Mouse (Mus musculus): Measurements from ENCODE around the gene Syt1.

Syt1 gene

GRCm38 (mm10) chr10:108525506-108525905, 485.3 kb downstream of the Syt1 start:
- DNase-seq (ENCODE audit: low read depth, low spot score) = no peak

GRCm38 (mm10) chr10:108524306-108525029, 486.3 kb downstream of the Syt1 start:
- no peak for DNase-seq (ENCODE audit: low read depth, low spot score)

DNA sequence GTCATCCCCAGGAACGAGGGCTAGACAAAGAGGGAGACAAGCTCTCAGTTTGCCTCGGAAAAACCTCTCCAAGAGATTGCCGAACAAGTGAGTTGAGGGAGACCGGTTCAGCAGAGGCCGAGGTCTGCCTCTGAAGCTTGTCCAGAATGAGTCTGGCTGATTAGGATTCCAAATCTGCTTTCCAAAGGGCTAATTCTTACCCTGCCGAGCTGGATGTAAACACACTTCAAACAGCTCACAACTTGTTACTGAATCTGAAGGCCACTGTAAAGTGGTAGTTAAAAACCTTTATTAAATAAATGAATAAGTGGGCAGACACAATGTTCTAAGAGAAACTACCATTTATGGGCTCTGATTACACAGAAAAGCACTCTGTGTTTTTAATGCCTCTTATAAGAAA, 491.6 kb downstream of the Syt1 start:
- DNase-seq (ENCODE audit: low read depth, low spot score) = no peak

GRCm38 (mm10) chr10:108517076-108517475, 493.7 kb downstream of the Syt1 start:
- DNase-seq (ENCODE audit: low read depth, low spot score) = no peak

DNA sequence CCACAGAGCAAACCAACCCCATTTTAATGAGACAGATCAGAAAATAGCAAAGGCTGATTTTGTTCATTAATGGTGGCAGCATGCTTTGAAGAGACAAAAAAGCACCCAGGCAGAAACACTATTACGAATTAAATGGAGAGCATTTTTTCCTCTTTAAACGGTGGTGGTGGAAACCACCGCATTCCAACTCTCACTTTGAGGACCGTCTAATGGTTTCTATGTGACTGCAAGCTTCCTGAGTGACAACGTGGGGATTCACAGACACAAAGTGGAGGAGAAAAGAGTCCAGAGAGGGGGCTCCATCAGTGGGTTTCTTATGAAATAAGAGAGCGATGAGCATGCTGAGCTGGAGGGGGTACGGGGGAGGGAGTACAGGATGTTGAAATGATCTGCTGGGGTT, 496.1 kb downstream of the Syt1 start:
- DNase-seq (ENCODE audit: low read depth, low spot score) = no peak

DNA sequence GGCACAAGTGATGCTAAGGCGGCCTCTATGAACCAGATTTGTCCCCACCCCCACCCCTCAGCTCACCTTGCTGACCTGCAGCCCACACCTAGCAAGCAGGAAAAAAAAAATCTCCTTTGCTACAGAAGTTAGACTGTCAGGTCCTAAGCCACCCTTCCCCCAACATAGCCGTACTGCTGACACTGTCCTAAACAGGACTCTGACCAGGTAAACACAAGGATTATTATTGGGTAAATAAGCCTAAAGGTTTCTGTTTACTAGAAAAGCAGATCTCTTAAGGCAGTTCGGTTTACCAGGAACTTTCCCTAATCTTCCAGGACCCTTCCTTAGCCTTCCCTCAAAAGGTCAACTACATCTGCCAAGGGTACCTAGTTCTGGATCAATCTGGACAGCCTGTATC, 501.2 kb downstream of the Syt1 start:
- DNase-seq (ENCODE audit: low read depth, low spot score) = no peak

- no peak for DNase-seq (ENCODE audit: low read depth, low spot score)
Measured at GRCm38 (mm10) chr10:108506917-108507316, 503.9 kb downstream of the Syt1 start.

GRCm38 (mm10) chr10:108504925-108505324, 505.9 kb downstream of the Syt1 start:
- DNase-seq (ENCODE audit: low read depth, low spot score) = no peak

DNA sequence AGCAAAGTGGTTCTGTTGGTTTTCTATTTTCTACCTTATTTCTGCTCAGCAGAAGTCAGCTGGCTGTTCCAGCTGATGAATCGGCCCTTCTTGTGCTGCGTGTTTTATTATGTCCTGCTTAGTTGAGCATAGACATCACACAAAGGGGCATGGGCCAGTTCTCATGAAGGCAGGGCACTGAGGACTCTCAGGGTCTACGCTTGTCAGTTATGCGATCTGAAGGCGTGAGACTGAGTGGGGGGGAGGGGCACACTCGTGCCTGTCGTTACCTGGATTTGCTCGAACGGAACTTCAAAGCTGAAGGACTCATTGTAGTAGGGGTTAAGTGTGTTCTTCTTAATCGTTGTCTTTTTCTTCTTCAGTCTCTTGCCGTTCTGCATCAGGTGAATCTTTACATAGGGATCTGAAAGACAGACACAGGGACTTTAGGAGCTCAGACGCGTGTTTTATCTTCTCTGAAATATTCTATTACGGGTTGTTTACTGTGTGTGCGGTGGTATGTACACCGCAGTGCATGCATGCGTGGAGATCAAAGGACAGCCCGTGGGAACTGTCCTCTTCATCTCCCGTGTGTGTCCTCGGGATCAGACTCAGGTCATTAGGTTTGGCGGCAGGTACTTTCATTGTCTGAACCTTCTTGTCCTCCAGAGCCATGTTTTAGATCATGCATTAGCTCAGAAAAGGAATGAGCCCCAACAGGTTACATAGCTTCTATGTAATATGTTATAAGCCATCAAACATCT, 506.5 kb downstream of the Syt1 start:
- DNase-seq (ENCODE audit: low read depth, low spot score) = no peak

GRCm38 (mm10) chr10:108490231-108490630, 520.6 kb downstream of the Syt1 start:
- no peak for DNase-seq (ENCODE audit: low read depth, low spot score)

DNA sequence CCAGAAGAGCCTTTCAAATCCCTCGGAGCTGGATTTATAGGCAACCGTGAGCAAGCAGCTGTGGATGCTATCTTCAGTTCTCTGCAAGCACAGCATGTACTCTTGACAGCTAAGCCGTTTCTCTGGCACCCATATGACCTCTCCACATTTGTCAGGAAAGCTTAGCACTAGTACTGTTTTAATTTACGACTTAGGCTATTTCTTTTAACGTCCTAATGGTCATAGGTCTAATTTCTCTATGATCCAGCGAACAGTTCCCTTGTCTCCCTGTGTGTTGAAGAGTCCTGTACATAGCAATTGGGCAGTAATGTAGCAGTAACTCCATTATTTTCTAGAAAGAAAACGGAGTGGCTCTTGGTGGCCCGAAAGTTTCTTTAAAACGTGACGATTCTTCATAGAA, 526.8 kb downstream of the Syt1 start:
- DNase-seq (ENCODE audit: low read depth, low spot score) = peak; percentile 78

DNA sequence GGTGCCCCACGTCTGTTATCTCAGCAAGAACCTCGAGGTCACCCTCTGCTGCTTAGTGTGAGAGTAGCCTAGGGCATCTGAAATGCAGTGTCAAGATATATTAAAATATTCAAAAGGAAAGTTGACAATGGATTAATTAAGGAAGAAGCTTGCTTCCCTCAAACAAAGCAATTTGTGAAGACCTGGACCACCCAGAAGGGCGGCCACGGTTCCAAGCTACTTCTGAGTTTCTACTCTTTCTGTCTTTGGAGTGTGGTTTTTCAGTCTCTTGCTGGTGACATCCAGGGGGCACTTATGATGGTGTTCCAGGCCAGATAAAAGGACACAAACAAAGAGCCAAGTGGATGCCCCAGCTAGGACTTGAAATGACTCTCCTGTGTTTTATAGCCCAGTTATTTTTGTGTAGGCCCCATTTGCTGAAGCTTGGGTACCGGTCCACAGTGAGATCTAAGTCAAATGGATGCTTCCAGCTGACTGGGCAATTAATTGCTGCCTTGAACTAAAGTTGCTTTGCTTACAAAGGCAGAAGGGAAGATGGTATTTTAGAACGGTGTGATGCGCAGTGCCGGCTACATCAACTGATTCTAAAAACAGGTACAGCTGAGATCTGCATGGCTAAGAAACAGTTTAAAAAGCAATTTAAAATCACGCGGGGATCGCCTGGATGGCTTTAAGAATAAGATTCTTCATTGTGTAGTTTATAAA, 530.5 kb downstream of the Syt1 start:
- DNase-seq (ENCODE audit: low read depth, low spot score) = no peak

DNA sequence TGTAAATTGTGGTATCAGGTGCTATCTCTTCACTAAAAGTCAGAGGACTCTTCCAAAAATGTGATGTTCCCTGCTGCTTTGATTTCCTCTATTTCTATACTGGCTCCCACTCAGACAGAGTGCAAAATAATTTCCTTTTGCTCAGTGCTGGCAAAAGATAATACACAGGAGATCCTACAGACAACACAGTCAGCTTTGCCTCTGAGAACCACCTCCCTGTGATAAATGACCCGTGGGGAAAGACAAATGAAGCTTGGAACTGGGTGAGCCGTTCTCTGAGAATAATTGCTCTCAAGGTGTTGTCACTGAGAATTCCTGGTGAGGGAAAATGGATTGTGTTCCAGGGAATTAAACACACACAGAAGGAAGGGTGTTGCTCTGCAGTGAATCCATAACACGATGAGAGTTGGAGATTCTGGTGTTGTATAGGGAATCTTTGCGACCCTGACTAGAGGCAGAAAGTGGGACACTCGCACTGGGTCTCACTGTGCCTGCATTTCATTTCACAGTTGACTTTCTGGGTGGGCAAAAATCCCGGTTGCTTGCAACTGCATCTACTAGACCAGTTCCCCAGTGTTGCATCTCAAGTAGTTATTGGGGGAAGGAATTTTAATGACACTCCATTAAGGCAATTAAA, 540.3 kb downstream of the Syt1 start:
- DNase-seq (ENCODE audit: low read depth, low spot score) = no peak

GRCm38 (mm10) chr10:108466539-108466938, 544.2 kb downstream of the Syt1 start:
- DNase-seq (ENCODE audit: low read depth, low spot score) = no peak

- no peak for DNase-seq (ENCODE audit: low read depth, low spot score)
Measured at GRCm38 (mm10) chr10:108461862-108462261, 548.9 kb downstream of the Syt1 start.

- DNase-seq (ENCODE audit: low read depth, low spot score) = no peak
Measured at GRCm38 (mm10) chr10:108457054-108457453, 553.7 kb downstream of the Syt1 start.

DNA sequence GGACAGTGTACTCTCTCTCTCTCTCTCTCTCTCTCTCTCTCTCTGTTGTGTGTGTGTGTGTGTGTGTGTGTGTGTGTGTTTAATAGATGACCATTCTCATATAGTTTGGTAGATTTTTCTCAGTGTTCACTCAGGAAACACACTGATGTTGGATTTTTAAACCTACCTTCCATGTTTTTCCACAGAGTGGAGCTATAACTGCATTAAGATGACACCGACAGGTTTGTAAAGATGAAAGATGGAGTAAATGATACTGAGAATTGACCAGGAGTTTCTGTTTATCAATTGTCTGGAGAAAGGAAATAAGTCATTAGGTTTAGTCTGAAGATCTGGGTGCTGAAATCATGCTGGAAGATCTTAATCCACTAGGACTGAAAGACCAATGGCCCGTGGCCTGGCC, 554.9 kb downstream of the Syt1 start:
- no peak for DNase-seq (ENCODE audit: low read depth, low spot score)

DNA sequence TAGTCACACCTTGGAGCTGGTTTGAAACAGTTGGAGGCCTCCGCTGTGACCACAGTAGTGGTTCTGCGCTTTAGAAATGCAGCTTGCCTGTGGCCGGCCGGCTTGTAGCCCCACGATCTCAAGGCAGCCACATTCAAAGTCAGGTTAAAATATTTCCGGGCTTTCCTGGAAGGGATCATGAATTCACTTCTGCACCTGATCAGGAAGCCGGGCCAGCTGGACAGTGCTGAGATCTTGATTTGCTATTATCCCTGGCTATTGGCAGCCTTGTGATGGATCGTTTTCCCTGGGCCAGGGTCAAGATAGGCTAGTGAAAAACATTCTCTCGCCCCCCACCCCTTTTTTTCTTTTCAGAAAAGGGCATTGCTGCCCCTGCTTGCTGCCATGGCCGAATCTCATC, 555.6 kb downstream of the Syt1 start:
- no peak for DNase-seq (ENCODE audit: low read depth, low spot score)

DNA sequence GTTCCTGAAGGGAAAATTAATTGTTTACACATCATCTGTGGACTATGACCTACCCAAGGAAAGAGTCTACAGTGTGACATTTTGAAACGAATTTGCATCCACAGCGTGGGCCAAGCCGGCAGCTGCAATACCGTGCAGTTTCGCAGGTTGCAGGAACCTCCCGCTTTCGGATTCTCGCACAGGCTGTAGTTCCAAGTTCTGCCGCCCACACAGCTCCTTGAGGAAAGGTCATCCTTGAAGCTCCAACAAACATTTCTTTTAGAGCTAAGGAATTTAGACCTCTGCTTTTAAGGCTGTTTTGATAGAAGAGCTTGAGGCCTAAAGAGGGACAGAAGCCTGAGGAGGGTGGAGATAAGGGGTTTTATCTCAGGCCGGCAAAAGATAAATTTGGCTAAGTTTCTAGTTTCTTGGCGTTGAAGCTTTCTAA, 556.1 kb downstream of the Syt1 start:
- no peak for DNase-seq (ENCODE audit: low read depth, low spot score)

- DNase-seq (ENCODE audit: low read depth, low spot score) = no peak
Measured at GRCm38 (mm10) chr10:108453561-108453960, 557.2 kb downstream of the Syt1 start.

- DNase-seq (ENCODE audit: low read depth, low spot score) = no peak
Measured at GRCm38 (mm10) chr10:108452421-108452820, 558.4 kb downstream of the Syt1 start.

GRCm38 (mm10) chr10:108451516-108451915, 559.3 kb downstream of the Syt1 start:
- no peak for DNase-seq (ENCODE audit: low read depth, low spot score)
